Mouse (Mus musculus): ENCODE results near the gene Kcnj2.
A peak's percentile ranks its signal among the peaks of the same experiment; 100 is the strongest.

Gene Kcnj2

GRCm38 (mm10) chr11:111091117-111091516 lies 25.2 kb downstream of the Kcnj2 start:
- DNase-seq (ENCODE audit: low spot score), result no peak

- DNase-seq (ENCODE audit: low spot score), result no peak
Measured at GRCm38 (mm10) chr11:111092967-111093366, 27.0 kb downstream of the Kcnj2 start.

GRCm38 (mm10) chr11:111096612-111097011 lies 30.6 kb downstream of the Kcnj2 start:
- peak; percentile 57 for DNase-seq (ENCODE audit: low spot score)

- no peak for DNase-seq (ENCODE audit: low spot score)
Measured at GRCm38 (mm10) chr11:111100131-111100530, 34.2 kb downstream of the Kcnj2 start.

GRCm38 (mm10) chr11:111100651-111101050 lies 34.7 kb downstream of the Kcnj2 start:
- DNase-seq (ENCODE audit: low spot score), result no peak

- DNase-seq (ENCODE audit: low spot score), result no peak
Measured at GRCm38 (mm10) chr11:111101620-111102176, 35.7 kb downstream of the Kcnj2 start.

- no peak for DNase-seq (ENCODE audit: low spot score)
Measured at GRCm38 (mm10) chr11:111104422-111104821, 38.5 kb downstream of the Kcnj2 start.

- no peak for DNase-seq (ENCODE audit: low spot score)
Measured at GRCm38 (mm10) chr11:111108130-111108529, 42.2 kb downstream of the Kcnj2 start.

- DNase-seq (ENCODE audit: low spot score), result no peak
Measured at GRCm38 (mm10) chr11:111121514-111121913, 55.5 kb downstream of the Kcnj2 start.

- DNase-seq (ENCODE audit: low spot score), result no peak
Measured at GRCm38 (mm10) chr11:111123324-111123723, 57.4 kb downstream of the Kcnj2 start.

GRCm38 (mm10) chr11:111125963-111126362 lies 60.0 kb downstream of the Kcnj2 start:
- no peak for DNase-seq (ENCODE audit: low spot score)

All from layer of hippocampus, adult 11-12 months (tissue).